ENCODE assay signal across 31 mouse cellular contexts in the genomic region with DNA sequence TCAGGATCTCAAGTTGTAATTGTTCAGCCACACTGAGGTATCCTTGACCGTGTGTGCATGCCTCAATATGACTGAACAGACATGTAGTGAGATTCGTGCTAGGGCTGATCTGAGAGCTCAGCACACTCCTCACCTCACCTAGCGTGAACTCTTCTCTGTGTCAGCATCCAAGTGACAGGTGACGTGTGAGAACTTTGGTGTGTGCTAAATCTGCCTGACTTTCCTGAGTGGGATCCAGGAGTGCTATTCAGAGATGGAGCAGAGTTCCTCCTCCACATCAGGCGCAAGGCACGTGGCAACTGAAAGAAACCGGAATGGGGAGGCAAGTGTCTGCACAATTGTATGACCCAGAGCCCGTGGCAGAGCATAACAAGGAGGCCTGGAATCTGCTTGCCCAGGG.
"Had no signal": no experiment of that assay in that cellular context is flagged by ENCODE, and none has a peak within 500 bp of the region (broad histone marks: within the 10 kb centered on the region; RNA-seq: fewer than 3 reads in every experiment).

No protein-coding gene starts in this region.

- H3K4me3 ChIP-seq: limb, embryonic 10.5 days; limb, embryonic 12.5 days; limb, embryonic 13.5 days; limb, embryonic 15.5 days; liver, embryonic 12.5 days; liver, embryonic 13.5 days; liver, embryonic 15.5 days; lung, embryonic 15.5 days; megakaryocyte, embryonic 14.5 days; midbrain, embryonic 10.5 days; midbrain, embryonic 12.5 days; midbrain, embryonic 13.5 days; midbrain, embryonic 15.5 days; myocyte; neural tube, embryonic 12.5 days; neural tube, embryonic 13.5 days had no signal

- ATAC-seq: liver, embryonic 12.5 days; liver, postnatal 0 days; lung, postnatal 0 days; midbrain, embryonic 13.5 days; midbrain, embryonic 15.5 days; midbrain, embryonic 16.5 days had no signal

- H3K9me3 ChIP-seq: limb, embryonic 10.5 days; limb, embryonic 12.5 days; limb, embryonic 13.5 days; limb, embryonic 15.5 days; liver, embryonic 12.5 days; liver, embryonic 13.5 days; liver, embryonic 15.5 days; lung, embryonic 15.5 days; megakaryocyte, embryonic 14.5 days; midbrain, embryonic 10.5 days; midbrain, embryonic 12.5 days; midbrain, embryonic 13.5 days; midbrain, embryonic 15.5 days; neural tube, embryonic 12.5 days; neural tube, embryonic 13.5 days had no signal

- H3K27me3 ChIP-seq: limb, embryonic 12.5 days; limb, embryonic 13.5 days; limb, embryonic 15.5 days; liver, embryonic 12.5 days; liver, embryonic 13.5 days; liver, embryonic 15.5 days; lung, embryonic 15.5 days; midbrain, embryonic 12.5 days; midbrain, embryonic 13.5 days; midbrain, embryonic 15.5 days; neural tube, embryonic 12.5 days; neural tube, embryonic 13.5 days had no signal

- H3K4me1 ChIP-seq: limb, embryonic 10.5 days; liver, embryonic 12.5 days; liver, embryonic 13.5 days; liver, embryonic 15.5 days; lung, embryonic 15.5 days; megakaryocyte, embryonic 14.5 days; midbrain, embryonic 10.5 days; midbrain, embryonic 12.5 days; midbrain, embryonic 13.5 days; neural tube, embryonic 12.5 days; neural tube, embryonic 13.5 days had no signal

- H3K36me3 ChIP-seq: limb, embryonic 10.5 days; limb, embryonic 12.5 days; limb, embryonic 13.5 days; limb, embryonic 15.5 days; liver, embryonic 12.5 days; liver, embryonic 13.5 days; liver, embryonic 15.5 days; lung, embryonic 15.5 days; midbrain, embryonic 10.5 days; midbrain, embryonic 12.5 days; neural tube, embryonic 12.5 days had no signal

- H3K27ac ChIP-seq: limb, embryonic 10.5 days; limb, embryonic 12.5 days; limb, embryonic 13.5 days; limb, embryonic 15.5 days; liver, embryonic 12.5 days; liver, embryonic 13.5 days; liver, embryonic 14.5 days; liver, embryonic 15.5 days; lung, embryonic 15.5 days; macrophage; midbrain, embryonic 10.5 days; midbrain, embryonic 12.5 days; midbrain, embryonic 13.5 days; midbrain, embryonic 15.5 days; neural tube, embryonic 12.5 days; neural tube, embryonic 13.5 days had no signal

- DNase-seq: left cerebral cortex, postnatal 4 days; liver; liver, embryonic 13.5 days; liver, postnatal 0 days; lung, adult 18-20 months; lung, adult 2 months; lung, embryonic 14.5 days; lung, postnatal 10 days; lung, postnatal 14 days; lung, postnatal 36 days; lung, postnatal 4 days; midbrain, embryonic 14.5 days had no signal
